Mouse (Mus musculus): ENCODE results near the gene Rnf121.

- TF ChIP-seq CTCF (IDR thresholded peaks at IDR 0.05) (no peak), EP300 (IDR thresholded peaks at IDR 0.05) (no peak)
These were observed 65.0 kb downstream of the Rnf121 start for GRCm38 (mm10) chr7:102000296-102000695.

All from lung, postnatal 0 days (tissue).